Mouse (Mus musculus): Measurements from ENCODE around the gene Gpr84.
A peak's percentile ranks its signal among the peaks of the same experiment; 100 is the strongest.
"Not testable (repeated sequence)": the region's sequence is repeated elsewhere in the genome, so short reads cannot be mapped to it uniquely, and the experiment has no call there.

Gene Gpr84

DNA sequence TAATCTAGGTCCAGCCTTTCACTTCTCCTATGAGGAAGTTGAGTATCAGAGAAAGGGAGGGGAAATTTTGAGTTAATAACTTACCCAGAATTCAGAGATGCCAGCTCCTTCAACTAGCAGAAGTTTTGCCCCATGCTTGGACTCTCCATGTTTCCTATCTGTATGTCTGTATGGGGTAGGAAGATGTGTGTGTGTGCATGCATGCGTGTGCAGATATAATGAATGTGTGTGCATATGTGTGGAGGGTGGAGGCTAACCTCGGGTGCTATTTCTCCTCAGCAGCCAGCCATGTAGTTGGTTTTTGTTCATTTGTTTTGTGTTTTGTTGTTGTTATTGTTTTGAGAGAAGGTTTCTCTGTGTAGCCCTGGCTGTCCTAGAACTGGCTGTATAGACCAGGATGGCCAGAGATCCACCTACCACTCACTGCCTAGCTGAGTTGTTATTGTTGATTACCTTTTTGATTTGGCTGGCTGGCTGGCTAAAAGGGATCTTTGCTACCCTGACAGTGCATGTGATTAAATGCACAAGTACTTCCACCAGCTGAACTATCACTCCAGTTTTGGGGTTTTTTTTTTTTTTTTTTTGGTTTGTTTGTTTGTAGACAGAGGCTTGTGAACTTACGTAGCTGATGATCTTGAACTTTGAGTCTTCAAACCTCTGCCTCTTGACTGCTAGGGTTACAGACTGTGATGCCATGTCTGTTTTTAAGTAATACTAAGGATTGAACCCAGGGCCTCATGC is 28.8 kb downstream of the Gpr84 start:
- DNase-seq, result no peak

DNA sequence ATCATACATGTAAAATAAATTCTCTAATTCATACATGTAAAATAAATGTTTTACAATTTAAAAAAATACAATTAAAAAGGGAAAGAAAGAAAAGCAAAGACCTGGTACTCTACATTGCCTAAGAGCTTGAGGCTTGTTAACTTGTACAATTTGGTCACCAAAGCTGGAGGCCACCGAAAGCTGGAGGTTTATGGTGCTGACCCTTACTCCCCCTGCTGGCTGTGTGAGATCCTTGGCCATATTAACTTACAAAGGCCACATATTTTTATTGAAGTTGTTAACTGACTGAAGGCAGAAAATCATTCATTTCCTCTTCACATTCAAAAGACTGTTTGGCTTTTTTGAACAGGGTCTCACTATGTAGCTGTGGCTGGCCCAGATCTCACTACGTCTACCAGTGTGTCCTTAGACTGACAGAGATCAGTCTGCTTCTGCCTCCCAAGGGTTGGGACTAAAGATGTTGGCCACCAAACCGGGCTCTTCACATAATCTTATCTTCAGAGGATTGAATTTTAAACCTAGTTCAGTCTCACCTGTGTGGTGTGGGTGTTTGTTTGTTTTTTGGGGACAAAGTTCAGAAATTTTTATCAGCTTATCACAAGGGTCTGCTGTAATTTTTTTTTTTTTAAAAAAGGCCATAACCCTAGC is 29.5 kb downstream of the Gpr84 start:
- DNase-seq, result no peak

DNA sequence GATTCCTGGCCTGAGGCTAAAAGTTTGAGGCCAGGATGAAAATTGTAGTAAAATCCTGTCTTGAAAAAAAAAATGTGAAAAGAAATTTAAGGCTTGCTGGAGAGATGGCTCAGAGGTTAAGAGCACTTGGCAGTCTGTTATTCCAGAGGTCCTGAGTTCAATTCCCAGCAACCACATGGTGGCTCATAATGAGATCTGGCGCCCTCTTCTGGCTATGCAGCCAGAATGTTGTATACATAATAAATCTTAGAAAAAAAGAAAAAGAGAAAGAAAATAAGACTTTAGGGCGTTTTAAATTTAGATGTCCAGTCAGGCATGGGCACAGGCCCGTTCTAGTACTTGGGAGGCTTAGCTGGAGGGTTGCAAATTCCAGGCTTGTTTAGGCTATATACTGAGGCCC is 30.7 kb downstream of the Gpr84 start:
- DNase-seq, result no peak

DNA sequence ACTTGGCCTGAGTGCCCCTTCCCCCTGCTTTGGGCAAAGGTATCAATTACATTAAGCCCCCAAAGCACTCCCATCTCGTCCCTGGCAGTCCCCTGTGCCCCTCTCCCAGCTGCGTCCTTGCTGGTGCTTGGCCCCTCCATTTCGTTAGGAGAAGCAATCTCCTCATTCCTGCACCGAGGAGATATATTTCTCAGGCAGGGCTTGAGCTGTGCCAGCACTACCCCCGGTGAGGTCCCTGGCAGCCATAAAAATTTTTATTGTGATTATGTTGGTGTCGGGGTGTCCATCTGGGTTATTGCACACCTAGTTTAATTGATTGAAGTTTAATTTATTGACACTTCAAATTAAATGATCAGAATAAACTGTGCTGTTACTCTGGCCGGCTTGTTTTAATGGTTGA is 32.5 kb downstream of the Gpr84 start:
- DNase-seq, result no peak

DNA sequence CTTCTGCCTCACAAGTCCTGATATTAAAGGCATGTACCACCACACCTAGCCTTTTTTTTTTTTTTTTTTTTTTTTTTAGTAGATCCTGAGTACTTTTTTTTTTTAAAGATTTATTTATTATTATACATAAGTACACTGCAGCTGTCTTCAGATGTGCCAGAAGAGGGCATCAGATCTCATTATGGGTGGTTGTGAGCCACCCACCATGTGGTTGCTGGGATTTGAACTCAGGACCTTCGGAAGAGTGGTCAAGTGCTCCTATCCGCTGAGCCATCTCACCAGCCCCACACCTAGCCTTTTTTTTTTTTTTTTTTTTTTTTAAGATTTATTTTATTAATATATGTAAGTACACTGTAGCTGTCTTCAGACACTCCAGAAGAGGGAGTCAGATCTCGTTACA is 34.5 kb downstream of the Gpr84 start:
- DNase-seq, result not testable (repeated sequence)

DNA sequence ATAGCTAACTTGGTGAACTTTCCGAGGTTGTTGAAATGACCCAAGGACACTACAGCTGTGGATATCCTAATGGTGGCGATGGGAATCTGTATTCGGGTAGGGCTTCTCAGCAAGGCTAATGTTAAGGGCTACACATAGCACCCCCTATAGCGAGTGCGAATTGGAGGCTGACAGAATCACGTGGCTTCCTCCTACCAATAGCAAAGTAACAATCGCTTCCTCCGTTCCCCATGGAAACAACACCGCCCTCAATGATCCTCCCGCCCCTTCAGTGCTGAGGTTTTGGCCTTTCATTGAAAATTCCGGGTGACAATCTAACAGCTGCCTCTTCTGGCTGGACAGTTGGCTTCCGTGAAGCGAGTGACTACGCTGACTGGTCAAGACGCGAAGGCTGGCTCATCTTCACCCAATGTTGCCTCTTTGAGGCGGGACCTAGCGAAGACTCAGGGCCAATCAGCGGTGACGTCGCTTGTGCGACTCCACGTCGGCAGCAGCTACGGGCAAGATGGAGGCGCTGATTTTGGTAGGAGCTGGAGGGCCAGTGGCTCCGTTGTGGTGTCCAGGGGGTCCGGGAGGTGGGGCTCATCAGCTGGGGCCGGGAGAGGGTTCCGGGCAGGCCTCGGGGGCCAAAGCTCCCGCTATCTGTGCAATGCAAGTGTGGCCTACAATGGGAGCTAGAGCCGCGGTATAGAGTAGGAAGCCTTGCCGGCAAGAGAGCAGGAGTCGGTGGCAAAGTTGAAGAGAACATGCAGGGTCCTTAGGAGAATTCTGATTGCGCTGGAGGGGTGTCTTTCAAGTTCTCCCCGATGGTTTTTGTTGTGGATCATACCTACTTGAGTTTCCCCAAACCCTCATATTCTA is 37.8 kb downstream of the Gpr84 start, which contains the start of gene Copz1:
Copz1 (plus strand) TSS at position 296 of the 861 bp plus-strand sequence.
- DNase-seq, result peak; percentile 93 to 97

DNA sequence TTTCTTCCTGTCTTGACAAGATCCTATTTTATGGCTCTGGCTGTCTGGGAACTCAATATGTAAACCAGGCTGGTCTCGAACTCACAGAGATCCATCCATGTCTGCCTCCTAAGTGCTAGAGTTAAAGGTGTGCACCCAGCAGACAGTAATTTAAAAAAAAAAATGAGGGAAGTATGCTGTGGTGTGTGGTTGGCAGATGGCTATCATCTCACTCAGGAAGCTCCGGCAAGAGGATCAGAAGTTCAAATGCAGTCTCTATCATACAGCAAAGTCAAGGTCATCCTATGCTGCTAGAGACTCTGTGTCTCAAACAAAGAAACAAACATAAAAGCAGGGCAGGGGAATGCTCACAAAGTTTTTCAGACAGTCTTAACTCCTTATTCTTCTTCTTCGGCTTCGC is 41.5 kb downstream of the Gpr84 start:
- DNase-seq, result no peak

DNA sequence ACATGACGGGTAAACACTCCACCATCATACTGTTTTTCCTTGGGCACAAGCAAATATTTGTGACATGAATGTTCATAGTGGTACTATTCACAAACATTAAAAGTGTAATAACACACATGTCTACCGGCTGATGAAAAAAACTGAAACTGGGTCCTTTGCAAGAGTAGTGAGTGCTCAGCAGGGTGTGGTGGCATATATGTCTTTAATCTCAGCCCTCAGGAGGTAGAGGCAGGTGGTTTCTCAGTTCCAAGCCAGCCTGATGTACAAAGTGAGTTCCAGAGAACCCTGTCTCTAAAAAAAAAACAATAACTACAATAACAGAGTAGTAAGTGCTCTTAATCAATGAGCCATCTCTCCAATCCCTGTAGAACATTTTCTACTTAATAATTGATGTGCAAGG is 45.6 kb downstream of the Gpr84 start:
- no peak for DNase-seq

DNA sequence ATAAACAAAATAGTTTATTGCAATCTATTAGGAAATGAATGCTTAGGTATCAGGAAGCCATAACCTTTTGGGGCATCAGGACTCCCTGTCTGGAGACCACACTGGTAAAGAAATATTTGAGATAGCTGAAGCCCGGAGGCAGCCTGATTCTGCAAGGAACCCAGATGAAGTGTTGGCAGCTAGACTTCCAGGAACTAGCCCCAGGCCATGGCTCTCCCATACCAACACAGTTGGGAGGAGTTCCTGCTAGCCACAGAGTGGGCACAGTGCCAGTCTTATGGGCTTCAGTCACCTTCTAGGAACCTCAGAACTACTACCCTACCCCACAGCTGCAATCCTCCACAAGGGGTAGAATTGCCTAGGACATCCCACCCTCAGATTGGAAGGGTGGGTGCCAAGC is 50.4 kb downstream of the Gpr84 start:
- no peak for DNase-seq

DNA sequence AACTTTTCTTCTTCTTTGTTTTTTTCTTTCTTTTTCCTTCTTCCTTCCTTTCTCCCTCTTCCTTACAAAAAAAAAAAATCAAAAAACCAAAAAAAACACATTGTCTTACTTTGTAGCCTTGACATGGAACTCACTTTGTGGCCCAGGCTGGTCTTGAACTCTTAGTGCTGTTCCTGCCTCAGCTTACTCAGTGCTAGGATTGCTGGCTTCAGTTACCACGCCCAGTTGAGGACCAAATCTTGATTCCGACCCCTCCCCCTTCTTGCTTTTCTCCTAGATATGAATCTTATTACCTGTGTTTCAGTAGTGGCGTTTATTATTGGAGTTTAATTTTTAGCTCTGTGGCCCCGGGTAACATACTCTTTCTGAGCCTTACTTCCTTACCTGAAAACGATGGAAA is 51.2 kb downstream of the Gpr84 start:
- DNase-seq, result no peak

Measured in thymus, adult 18-20 months (tissue).